Mouse (Mus musculus): ENCODE measurements around the gene Bag2. TPM values are rescaled to one million over a fixed set of nuclear protein-coding genes. Genes with fewer than 3 reads are reported as not detected.
"Not testable (repeated sequence)": the region's sequence is repeated elsewhere in the genome, so short reads cannot be mapped to it uniquely, and the experiment has no call there.

Gene Bag2
- total RNA-seq, 2 experiments from 2014 or later: 34.4 to 39.9 TPM

DNA sequence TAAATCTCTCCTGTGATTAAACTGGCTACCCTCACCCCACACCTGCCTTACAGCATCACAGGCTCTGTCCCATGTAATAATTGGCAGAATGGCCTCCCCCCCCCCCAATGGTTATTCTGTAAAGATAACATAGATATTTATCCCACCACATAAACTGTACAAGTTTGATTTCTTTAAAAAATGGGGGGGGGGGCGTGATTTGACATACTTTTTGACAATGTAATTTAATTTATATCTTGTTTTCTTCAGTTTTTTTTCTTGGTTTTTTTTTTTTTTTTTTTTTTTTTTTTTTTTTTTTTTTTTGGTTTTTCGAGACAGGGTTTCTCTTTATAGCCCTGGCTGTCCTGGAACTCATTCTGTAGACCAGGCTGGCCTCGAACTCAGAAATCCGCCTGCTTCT is 7.9 kb downstream of the Bag2 start:
- DNase-seq: not testable (repeated sequence)

DNA sequence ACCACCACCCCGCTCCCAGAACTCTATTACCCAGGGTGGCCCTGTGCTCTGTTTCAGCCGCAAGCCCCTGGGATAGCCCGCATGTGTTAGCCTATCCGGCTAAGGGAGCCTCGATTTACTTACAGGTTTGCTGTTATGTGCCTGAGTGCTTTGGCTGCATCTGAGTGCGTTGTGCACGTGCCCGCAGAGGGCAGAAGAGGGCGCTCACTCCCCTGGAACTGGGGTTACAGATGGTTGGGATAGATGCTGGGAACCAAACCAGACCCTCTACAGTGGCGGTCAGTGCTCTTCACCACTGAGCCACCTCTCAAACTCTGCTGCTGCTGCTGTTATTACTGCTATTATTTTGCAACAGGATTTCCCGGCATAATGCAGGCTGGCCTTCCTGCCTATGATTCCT is 8.5 kb downstream of the Bag2 start:
- DNase-seq: no peak

DNA sequence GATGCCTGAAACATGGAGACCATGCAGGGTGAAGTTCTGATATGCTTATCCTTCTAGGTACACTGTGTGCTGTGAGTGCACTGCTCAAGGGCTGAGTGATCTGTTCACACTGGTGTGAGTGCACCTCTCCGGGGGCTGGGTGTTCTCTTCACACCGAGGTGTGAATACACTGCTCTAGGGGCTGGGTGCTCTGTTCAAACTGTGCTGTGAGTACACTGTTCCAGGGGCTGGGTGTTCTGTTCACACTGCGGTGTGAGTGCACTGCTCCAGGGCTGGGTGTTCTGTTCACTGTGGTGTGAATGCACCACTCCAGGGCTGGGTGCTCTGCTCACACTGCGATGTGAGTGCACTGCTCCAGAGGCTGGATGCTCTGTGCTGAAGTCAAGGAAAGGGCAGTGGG is 11.7 kb downstream of the Bag2 start:
- no peak for DNase-seq

DNA sequence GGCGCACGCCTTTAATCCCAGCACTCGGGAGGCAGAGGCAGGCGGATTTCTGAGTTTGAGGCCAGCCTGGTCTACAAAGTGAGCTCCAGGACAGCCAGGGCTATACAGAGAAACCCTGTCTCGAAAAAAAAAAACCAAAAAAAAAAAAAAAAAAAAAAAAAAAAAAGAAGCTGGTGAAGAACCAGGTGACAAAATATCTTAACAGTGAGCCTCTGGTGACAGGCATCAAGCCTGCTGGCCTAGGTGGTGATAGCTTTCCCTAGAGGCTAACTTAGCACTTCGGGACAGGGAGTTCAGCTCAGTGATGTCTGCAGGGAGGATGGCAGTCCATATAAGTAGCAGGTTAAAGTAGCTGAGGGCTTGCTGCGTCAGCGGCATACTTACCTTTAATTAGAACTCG is 12.8 kb downstream of the Bag2 start:
- not testable (repeated sequence) for DNase-seq

DNA sequence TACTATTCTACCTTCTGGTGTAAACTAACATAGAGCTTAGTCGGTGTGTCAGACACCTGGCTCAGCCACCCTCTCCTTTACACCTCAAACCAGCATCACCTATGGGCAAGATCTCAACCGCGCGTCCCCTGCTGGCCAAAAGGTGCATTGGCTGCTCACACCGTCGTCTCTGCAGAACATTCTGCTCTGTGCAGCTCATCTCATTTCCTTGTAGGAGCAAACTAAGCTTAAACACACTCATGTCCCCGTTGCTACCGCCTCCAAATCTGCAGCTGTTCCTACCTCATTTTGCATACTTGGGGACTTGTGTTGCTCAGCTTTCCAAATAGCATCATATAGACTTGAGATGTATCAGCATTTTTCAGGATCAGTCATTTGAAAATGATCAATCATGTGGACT is 14.7 kb downstream of the Bag2 start:
- DNase-seq: no peak

DNA sequence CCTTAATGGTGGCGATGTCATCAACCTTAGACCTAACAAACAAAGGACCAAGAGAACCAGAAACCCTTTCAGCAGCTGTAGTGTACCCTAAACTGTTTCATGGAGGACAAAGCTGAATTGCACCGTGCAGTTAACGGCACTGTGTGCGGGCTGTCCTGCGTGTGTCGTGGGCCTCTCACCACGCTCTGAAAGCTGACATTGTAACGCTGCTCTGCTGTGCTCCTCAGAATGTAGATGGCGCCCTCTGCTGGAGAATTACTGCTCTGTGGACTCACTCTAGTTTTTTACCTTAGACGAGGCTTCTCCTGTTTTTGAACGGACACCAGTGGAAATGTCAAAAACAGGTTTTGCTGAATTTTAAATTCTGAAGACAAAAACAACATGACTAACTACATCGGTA is 18.3 kb downstream of the Bag2 start:
- DNase-seq: peak; percentile 71 to 92

DNA sequence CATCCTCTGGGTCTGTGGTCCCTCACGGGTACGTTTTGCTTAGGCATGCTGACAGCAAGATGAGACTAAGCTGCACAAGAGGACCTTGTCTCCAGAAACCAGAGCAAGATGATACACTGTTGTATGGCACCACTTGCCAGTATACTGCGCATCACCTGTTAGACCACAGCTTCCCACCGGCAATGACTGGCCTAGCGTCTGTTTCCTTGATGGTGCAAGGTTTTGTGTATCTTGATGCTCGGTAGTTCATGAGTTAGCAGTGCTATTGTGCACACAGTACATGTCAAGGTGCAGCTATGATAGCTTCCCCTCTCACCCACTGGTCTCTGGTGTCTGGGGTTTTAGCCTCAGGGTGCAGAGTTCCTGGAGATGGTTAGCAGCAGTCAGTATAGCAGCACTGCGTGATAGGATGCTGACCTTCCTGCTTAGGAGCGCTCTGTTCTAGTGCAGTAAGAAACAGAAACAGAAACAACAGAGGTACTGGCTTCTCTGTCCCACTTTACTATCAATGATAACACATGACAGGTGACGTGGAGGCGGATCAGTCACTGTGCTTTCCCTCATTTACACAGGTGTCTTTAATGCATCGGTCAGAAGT is 18.8 kb downstream of the Bag2 start:
- no peak for DNase-seq

DNA sequence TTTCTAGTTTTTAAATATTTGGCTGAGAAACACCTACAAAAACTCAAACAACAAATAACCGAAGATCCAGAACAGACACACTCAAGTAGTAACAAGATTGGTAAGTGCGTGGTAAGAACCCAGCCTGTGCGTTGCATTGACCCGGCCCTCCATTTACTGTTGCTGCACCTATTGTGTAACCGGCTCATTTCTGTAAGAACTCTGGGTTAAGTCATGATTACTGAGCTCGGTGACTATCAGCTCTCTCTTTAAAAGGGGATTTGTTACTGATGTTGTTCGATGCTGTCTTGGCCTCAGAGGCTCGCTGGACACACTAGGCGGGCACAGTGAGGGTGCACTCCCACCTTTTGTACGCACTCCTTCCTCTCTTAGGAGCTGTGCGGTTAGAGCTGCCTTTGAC is 19.3 kb downstream of the Bag2 start:
- no peak for DNase-seq

DNA sequence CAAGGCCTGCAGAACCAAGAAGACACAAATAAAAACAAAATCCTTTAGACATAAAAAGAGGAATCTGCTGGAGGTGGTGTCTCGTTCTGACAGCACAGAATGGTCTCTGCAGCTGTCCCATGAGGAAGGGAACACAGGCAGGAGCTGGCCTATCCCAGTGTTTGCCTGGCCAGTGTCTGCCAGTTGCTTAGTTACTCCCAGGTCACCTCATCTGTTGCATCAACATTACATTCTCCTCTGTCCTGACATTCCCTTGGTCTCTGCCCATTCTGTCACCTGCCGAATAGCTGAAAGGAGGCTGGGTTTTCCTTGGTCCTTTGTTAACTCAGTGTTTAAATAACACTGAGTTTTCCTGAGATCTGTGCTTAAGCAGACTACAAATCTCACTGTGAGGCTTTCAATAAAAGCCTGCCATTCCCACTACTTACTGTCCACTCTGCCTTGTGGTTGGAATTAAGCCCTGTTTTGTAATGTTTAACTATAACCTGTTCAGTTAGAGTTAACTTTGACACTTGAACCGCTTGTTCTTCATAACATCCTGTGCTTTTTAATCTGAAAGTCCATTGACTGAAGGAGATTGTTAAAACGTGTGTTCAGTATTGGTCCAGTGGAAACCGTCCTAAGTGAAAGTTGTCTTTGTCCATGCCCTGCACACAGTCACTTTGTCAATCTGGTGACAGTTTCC is 23.5 kb downstream of the Bag2 start:
- no peak for DNase-seq

DNA sequence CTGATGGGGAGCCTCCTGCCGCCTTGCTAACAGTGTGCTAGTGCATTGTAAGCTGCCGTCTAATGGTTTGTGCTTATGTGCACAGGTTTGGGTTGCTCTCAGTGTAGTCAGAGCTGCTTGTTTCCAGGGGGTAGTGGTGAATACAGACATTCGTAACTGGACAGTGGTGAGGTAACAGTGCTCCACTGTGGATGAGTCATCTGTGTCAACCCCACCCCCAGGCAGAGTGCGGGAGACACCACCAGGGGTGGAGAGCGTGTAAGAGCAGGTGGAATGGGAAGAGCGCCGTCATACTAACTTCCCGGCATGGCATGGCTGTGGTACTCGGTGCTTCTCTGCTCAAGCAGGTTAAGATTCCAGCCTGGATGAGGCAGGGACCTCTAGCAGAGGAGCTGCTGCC is 24.6 kb downstream of the Bag2 start:
- no peak for DNase-seq

DNA sequence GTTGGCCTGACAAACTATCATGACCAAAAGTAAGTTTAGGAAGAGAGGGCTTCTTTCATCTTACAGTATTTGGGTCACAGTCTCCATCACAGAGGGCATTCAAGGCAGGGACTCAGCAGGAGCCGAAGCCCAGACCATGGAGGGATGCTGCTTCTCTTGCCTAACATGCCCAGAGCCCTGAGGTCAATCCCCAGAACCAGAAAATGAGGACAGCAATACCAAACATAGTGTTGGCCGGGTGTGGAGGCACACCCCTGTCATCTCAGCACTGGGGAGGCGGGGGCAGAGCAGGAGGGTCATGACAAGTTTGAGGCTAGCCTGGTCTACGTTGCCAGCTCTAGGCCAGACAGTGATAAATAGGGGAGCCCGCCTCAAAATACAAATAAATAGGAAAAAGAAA is 32.5 kb downstream of the Bag2 start:
- no peak for DNase-seq

DNA sequence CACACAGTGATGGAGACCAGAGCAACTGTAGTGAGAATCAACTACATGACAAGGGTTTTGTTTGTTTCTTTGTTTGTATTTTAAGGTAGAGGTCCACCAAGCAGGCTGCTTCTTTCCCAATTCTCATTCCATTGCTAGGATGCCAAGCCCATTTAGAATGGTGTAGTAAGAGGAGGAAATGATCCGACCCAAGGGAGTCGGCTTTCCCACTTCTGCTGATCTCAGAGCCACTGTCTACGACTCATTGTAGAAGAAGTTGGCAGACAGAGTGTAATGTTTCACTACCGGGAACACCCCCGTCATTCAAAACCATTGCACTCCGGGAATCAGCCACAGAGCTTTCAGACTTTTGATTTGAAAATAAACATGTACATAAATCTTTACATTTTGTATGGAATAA is 33.1 kb downstream of the Bag2 start:
- DNase-seq: no peak

DNA sequence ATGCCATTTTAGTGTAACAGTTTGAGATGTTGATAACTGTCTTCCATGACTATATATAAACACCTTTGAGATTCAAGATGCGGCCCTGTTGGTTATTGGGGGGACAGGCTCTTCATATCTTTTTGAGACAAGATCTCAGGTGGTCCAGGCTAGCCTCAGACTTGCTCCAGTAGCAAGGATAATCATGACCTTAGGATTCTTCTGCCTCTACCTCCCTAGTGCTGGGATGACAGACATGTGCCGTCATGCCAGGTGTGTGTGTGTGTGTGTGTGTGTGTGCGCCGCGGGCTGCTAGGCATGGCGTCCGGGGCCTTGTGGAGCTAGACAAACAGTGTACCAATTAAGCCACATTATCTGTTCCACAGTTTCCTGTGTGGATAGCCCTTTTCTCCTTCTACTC is 36.6 kb downstream of the Bag2 start:
- no peak for DNase-seq

DNA sequence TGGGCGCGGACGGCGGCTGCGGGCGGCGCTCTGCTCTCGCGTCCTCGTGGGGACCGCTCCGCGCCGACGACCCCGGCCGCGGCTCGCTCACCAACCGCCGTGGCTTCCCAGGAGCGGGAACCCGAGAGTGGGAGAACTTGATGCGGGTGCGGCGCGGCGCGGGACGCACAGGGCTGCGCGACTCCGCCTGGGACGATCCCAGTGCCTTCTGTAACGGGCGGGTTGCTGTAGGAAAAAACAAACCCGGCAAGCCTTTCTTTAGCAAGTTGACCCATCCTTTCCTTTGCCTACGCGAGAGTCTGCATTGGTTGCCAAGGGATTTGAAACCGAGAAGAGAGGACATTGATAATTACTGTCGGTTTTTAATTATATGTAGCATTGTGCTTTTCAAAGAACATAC is 37.4 kb downstream of the Bag2 start:
- DNase-seq: peak; percentile 7 to 44

DNA sequence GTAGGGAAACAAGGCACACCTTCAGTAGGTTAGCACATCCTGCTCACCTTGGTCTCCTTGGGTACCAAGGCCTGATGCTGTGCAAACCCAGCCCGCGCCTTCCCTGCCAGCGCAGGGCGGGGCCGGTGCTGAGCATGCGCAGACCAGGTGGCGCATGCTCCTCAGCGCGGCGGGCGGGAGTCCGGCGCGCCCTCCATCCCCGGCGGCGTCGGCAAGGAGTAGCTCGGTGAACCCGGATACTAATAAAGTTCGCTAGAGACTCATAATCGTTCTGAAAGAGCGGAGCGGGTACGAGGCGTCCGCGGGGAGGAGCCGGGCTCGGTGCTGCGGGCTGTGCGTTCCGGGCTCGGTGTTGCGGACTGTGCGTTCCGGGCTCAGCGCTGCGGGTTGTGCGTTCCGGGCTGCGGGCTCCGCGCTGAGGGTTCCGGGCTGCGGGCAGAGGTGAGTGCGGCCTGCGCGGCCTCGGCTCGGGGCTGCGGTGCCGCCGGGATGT is 37.8 kb downstream of the Bag2 start, which contains the start of gene Rab23:
Rab23 (plus strand) TSS at position 155 of the 493 bp plus-strand sequence.
- DNase-seq: peak; percentile 84 to 86

DNA sequence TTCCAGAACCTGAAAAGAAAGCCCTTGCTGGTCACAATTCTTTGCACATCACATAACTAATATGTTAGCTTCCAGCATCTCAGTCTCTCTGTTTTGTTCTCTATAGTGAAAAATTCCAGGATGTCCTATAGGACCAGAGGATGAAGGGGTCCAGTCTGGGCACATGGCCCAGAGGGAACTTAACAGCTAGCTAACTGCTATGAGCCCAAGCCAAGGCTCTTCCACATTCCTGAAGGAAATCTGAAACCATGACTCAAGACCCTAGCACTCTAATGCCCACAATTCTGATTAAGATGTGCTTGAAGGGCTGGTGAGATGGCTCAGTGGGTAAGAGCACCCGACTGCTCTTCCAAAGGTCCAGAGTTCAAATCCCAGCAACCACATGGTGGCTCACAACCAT is 40.0 kb downstream of the Bag2 start:
- DNase-seq: no peak

DNA sequence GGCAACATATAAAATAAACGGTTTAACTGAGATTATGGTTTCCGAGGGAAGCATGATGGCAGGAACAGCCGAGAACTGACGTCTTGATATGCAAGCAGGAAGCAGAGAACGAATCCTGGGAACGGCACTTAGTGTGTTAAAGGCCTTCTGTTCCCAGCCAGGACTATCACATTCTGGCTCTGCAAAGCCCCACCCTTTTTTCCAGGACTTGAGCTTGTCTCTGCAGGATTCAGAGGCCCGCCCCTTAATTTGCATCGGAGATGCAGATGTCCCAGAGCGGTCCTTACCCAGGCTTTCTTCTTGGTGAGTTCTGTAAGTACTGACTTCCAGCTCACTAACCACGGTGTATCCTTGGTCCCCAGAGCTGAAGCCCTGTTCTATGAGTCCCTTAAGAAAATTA is 42.8 kb downstream of the Bag2 start:
- no peak for DNase-seq

DNA sequence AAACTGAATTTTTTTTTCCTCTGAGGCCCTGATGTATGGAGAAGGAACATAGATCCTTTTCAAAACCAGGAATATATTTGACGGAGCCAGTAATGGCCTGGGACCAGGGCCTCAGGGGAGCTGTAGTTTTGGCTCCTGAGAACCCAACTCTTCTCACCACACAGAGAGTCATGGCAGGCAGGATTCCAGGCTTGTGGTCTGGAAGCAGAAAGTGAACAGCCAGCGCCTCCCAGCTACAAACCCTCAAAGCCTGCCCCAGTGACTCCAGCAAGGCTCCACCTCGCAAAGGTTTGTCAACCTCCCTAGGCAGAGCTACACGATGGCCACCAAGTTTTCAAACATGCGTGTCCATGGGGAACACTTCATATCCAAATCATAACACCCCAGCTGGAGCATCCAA is 45.6 kb downstream of the Bag2 start:
- DNase-seq: peak; percentile 22 to 29

DNA sequence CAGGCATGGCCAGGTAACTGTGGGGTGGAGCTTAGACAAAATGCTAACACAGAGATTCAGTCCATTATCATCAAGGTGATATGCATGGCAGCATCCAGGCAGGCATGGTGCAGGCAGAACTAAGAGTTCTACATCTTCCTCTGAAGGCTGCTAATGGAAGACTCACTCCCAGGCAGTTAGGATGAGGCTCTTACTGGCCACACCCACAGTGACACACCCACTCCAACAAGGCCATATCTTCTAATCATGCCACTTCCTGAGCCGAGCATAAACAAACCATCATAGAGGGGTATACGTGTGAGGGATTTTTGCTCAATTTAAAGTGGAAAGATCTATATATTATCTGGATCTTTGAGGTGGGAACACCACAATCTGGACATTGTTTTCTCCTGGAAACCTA is 48.0 kb downstream of the Bag2 start:
- no peak for DNase-seq

DNA sequence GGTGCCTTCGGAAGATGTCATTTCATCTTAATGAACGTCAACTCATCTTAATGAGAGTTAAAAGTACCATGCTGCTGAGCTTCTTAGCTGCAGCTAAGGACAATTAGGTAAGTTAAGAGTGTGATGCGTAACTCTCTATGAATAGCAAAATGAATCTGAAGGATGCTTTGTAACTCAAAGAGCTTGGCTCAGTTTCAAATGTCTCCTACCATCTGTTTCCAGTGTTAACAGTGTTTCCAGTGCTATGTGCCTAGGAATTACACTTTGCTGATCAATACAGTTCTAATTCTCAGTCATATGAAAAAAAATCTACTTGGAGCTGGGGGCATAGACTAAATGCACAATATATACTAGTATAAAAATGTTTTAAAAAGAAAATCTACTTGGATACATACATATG is 56.4 kb downstream of the Bag2 start:
- DNase-seq: no peak

DNA sequence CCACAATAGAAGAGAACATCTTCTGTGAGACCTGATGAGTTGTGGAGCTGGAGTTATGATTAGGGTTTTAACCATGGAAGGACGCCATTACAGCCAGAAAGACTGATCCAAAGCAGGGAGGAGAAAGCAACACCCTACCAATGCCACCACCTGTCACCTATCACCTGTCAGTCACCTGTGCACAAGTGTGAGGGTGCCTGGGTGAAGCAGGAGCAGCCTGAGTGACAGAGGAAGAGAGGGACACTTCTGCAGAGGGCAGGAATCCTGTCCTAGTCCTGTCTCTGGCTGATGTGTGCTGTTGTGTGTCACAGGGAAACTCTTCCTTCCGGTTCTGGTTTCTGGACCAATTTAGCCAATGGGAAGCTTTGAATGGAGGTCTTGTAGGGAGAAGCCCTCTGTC is 61.6 kb downstream of the Bag2 start:
- no peak for DNase-seq
